Mouse (Mus musculus): ENCODE measurements around the gene Mettl21e. TPM values are rescaled to one million over a fixed set of nuclear protein-coding genes. Genes with fewer than 3 reads are reported as not detected.
"Not testable (repeated sequence)": the region's sequence is repeated elsewhere in the genome, so short reads cannot be mapped to it uniquely, and the experiment has no call there.

The Mettl21e gene
- polyA plus RNA-seq (2012; rRNA removed), result not detected in 2 replicates

- no peak within 1 kb of the TSS for H3K4me3 ChIP-seq (replicated peaks; ENCODE audit: insufficient read depth, low read depth, low read length)
- peaks cover 2% of the 10 kb centered on the region; the same call in 1 of the 2 replicates for H3K4me1 ChIP-seq (ENCODE audit: control insufficient read depth, insufficient read depth, low read length)
- H3K27me3 ChIP-seq (ENCODE audit: control insufficient read depth, insufficient read depth, low read length), result no peaks in the 10 kb centered on the region
- TF ChIP-seq POLR2A (IDR thresholded peaks at IDR 0.05; ENCODE audit: borderline replicate concordance, insufficient read depth, low read length) (no peak), CTCF (IDR thresholded peaks at IDR 0.05; ENCODE audit: borderline replicate concordance, insufficient read depth, low read depth, low read length) (no peak)
- no peak within 1 kb of the TSS for H3K27ac ChIP-seq (ENCODE audit: insufficient read depth, low read length)
- peak in 1 of 2 experiments; percentile 8 for DNase-seq
- 8% methylated on average over 1 of the region's 1 CpGs for WGBS
Observed at GRCm38 (mm10) chr1:44218876-44219275, at the start of gene Mettl21e. Mettl21e (minus strand) TSS chr1:44218961.

GRCm38 (mm10) chr1:44240440-44240839 lies 21.7 kb upstream of the Mettl21e start:
- not testable (repeated sequence) for H3K27me3 ChIP-seq (ENCODE audit: control insufficient read depth, insufficient read depth, low read length); H3K4me1 ChIP-seq (ENCODE audit: control insufficient read depth, insufficient read depth, low read length); H3K4me3 ChIP-seq (replicated peaks; ENCODE audit: insufficient read depth, low read depth, low read length); H3K27ac ChIP-seq (ENCODE audit: insufficient read depth, low read length); DNase-seq
- 91% methylated on average over 2 of the region's 2 CpGs for WGBS

- WGBS, result 92% methylated on average over 3 of the region's 3 CpGs
Observed at GRCm38 (mm10) chr1:44239969-44240368, 21.2 kb upstream of the Mettl21e start.

GRCm38 (mm10) chr1:44237305-44237704 lies 18.5 kb upstream of the Mettl21e start:
- Histone ChIP-seq H3K4me1 (ENCODE audit: control insufficient read depth, insufficient read depth, low read length) (no peaks in the 10 kb centered on the region), H3K27me3 (ENCODE audit: control insufficient read depth, insufficient read depth, low read length) (no peaks in the 10 kb centered on the region), H3K4me3 (replicated peaks; ENCODE audit: insufficient read depth, low read depth, low read length) (no peak overlapping the region), H3K27ac (ENCODE audit: insufficient read depth, low read length) (no peak overlapping the region)
- 82% methylated on average over 2 of the region's 2 CpGs for WGBS
- DNase-seq, result no peak
- TF ChIP-seq CTCF (IDR thresholded peaks at IDR 0.05; ENCODE audit: borderline replicate concordance, insufficient read depth, low read depth, low read length) (no peak), POLR2A (IDR thresholded peaks at IDR 0.05; ENCODE audit: borderline replicate concordance, insufficient read depth, low read length) (no peak)

More at GRCm38 (mm10) chr1:44239969-44240368, 21.2 kb upstream of the Mettl21e start:
- DNase-seq, result no peak
- TF ChIP-seq POLR2A (IDR thresholded peaks at IDR 0.05; ENCODE audit: borderline replicate concordance, insufficient read depth, low read length), result no peak
- no peak for TF ChIP-seq CTCF (IDR thresholded peaks at IDR 0.05; ENCODE audit: borderline replicate concordance, insufficient read depth, low read depth, low read length)
- H3K4me1 ChIP-seq (ENCODE audit: control insufficient read depth, insufficient read depth, low read length), result no peaks in the 10 kb centered on the region
- no peaks in the 10 kb centered on the region for H3K27me3 ChIP-seq (ENCODE audit: control insufficient read depth, insufficient read depth, low read length)
- H3K4me3 ChIP-seq (replicated peaks; ENCODE audit: insufficient read depth, low read depth, low read length), result no peak overlapping the region
- H3K27ac ChIP-seq (ENCODE audit: insufficient read depth, low read length), result no peak overlapping the region

GRCm38 (mm10) chr1:44235311-44235710 lies 16.6 kb upstream of the Mettl21e start:
- WGBS, result 70% methylated on average over 2 of the region's 2 CpGs
- Histone ChIP-seq H3K27ac (ENCODE audit: insufficient read depth, low read length) (no peak overlapping the region), H3K4me1 (ENCODE audit: control insufficient read depth, insufficient read depth, low read length) (no peaks in the 10 kb centered on the region)

GRCm38 (mm10) chr1:44234531-44234930 lies 15.8 kb upstream of the Mettl21e start:
- 93% methylated on average over 2 of the region's 2 CpGs for WGBS
- H3K4me1 ChIP-seq (ENCODE audit: control insufficient read depth, insufficient read depth, low read length); DNase-seq; H3K27me3 ChIP-seq (ENCODE audit: control insufficient read depth, insufficient read depth, low read length); H3K4me3 ChIP-seq (replicated peaks; ENCODE audit: insufficient read depth, low read depth, low read length); H3K27ac ChIP-seq (ENCODE audit: insufficient read depth, low read length): not testable (repeated sequence)

More at GRCm38 (mm10) chr1:44235311-44235710, 16.6 kb upstream of the Mettl21e start:
- TF ChIP-seq CTCF (IDR thresholded peaks at IDR 0.05; ENCODE audit: borderline replicate concordance, insufficient read depth, low read depth, low read length) (no peak), POLR2A (IDR thresholded peaks at IDR 0.05; ENCODE audit: borderline replicate concordance, insufficient read depth, low read length) (no peak)
- no peak overlapping the region for H3K4me3 ChIP-seq (replicated peaks; ENCODE audit: insufficient read depth, low read depth, low read length)
- H3K27me3 ChIP-seq (ENCODE audit: control insufficient read depth, insufficient read depth, low read length), result no peaks in the 10 kb centered on the region
- no peak for DNase-seq

GRCm38 (mm10) chr1:44229044-44229443 lies 10.3 kb upstream of the Mettl21e start:
- WGBS, result 64% methylated on average over 2 of the region's 2 CpGs

GRCm38 (mm10) chr1:44217118-44217517 lies 1.6 kb downstream of the Mettl21e start:
- WGBS, result 18% methylated on average over 2 of the region's 2 CpGs
- no peaks in the 10 kb centered on the region for H3K27me3 ChIP-seq (ENCODE audit: control insufficient read depth, insufficient read depth, low read length)
- peaks cover 2% of the 10 kb centered on the region; the same call in 1 of the 2 replicates for H3K4me1 ChIP-seq (ENCODE audit: control insufficient read depth, insufficient read depth, low read length)
- DNase-seq, result peak; percentile 64 to 86
- no peak overlapping the region for H3K27ac ChIP-seq (ENCODE audit: insufficient read depth, low read length)
- TF ChIP-seq POLR2A (IDR thresholded peaks at IDR 0.05; ENCODE audit: borderline replicate concordance, insufficient read depth, low read length), result no peak
- no peak for TF ChIP-seq CTCF (IDR thresholded peaks at IDR 0.05; ENCODE audit: borderline replicate concordance, insufficient read depth, low read depth, low read length)
- H3K4me3 ChIP-seq (replicated peaks; ENCODE audit: insufficient read depth, low read depth, low read length), result no peak overlapping the region

More at GRCm38 (mm10) chr1:44229044-44229443, 10.3 kb upstream of the Mettl21e start:
- Histone ChIP-seq H3K27ac (ENCODE audit: insufficient read depth, low read length) (no peak overlapping the region), H3K27me3 (ENCODE audit: control insufficient read depth, insufficient read depth, low read length) (no peaks in the 10 kb centered on the region), H3K4me1 (ENCODE audit: control insufficient read depth, insufficient read depth, low read length) (no peaks in the 10 kb centered on the region), H3K4me3 (replicated peaks; ENCODE audit: insufficient read depth, low read depth, low read length) (no peak overlapping the region)
- peak; percentile 13; the same call in 1 of the 2 replicates for TF ChIP-seq CTCF (IDR thresholded peaks at IDR 0.05; ENCODE audit: borderline replicate concordance, insufficient read depth, low read depth, low read length)
- TF ChIP-seq POLR2A (IDR thresholded peaks at IDR 0.05; ENCODE audit: borderline replicate concordance, insufficient read depth, low read length), result no peak
- DNase-seq, result peak in 1 of 2 experiments; percentile 15

Measured in cerebellum, adult 2 months (tissue).